16 mouse cellular contexts compared by ENCODE assay signal in the genomic region with DNA sequence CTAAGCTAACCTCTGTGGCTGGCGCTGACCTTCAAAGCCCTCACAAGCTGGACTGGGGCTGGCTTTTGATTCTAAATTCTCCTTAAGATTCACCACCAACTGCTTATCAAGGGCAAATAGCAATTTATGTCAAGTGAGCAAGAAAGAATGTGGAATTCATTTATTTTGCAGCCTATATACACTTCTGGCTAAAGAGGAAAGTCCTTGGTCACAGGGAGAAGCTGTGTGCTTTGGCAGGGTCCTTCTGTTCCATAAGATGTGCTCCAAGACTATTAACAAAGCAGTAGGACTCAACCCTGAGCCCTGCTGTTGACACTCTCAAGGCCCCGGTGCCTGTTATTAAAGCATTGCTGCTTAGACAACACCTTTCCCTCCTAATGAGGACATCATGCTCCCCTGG. TPM values are rescaled to one million over a fixed set of nuclear protein-coding genes. Genes with fewer than 3 reads are reported as not detected.
DNase-seq lines count a peak whose midpoint lies in the region; ATAC-seq and TF ChIP-seq lines count a peak whose summit lies in the region.
"Had no signal": no experiment of that assay in that cellular context is flagged by ENCODE, and none has a peak within 500 bp of the region (broad histone marks: within the 10 kb centered on the region; RNA-seq: fewer than 3 reads in every experiment).

No protein-coding gene starts in this region.

- 53% methylated on average over 2 of the region's 2 CpGs for WGBS in kidney, adult 2 months
- WGBS in kidney, postnatal 0 days = 65% methylated on average over 2 of the region's 2 CpGs

- peak overlapping the region; percentile 87 for H3K27ac ChIP-seq in kidney, adult 2 months (ENCODE audit: insufficient read depth, low read depth, low read length)
- peak overlapping the region; percentile 85 for H3K27ac ChIP-seq in kidney, postnatal 0 days
- H3K27ac ChIP-seq: embryonic facial prominence, embryonic 13.5 days; forebrain, embryonic 12.5 days had no signal

- TF ChIP-seq POLR2A in kidney, adult 2 months (IDR thresholded peaks at IDR 0.05; ENCODE audit: low read depth, low read length) = no peak

- no peaks in the 10 kb centered on the region for H3K27me3 ChIP-seq in kidney, adult 2 months (replicated peaks; ENCODE audit: control insufficient read depth, insufficient read depth, low read length)
- no peaks in the 10 kb centered on the region for H3K27me3 ChIP-seq in kidney, postnatal 0 days (ENCODE audit: insufficient read depth, low read length)

- no peak overlapping the region for H3K9ac ChIP-seq in kidney, postnatal 0 days (ENCODE audit: low read depth, low read length)
- H3K9ac ChIP-seq: embryonic facial prominence, embryonic 13.5 days; forebrain, embryonic 12.5 days; heart, embryonic 12.5 days had no signal

- DNase-seq in kidney, adult 2 months = no peak
- DNase-seq in kidney, adult 8-10 months = no peak
- DNase-seq in kidney, postnatal 0 days (ENCODE audit: low spot score) = no peak
- no peak for DNase-seq in kidney, postnatal 4 days
- DNase-seq in testis, postnatal 14 days (ENCODE audit: low spot score) = peak; percentile 21
- no peak for DNase-seq in testis, postnatal 10 days (ENCODE audit: low spot score)
- DNase-seq in adrenal gland, adult (ENCODE audit: inconsistent age in 2 of 2, low spot score in 1 of 2) = no peak
- DNase-seq: adrenal gland, postnatal 14 days; cerebellum, adult 18-20 months; cerebellum, adult 9-11 months; cerebellum, postnatal 36 days; gastrocnemius, postnatal 10 days had no signal

- no peak overlapping the region for H3K4me2 ChIP-seq in kidney, postnatal 0 days (ENCODE audit: low read length)
- H3K4me2 ChIP-seq: embryonic facial prominence, embryonic 13.5 days; forebrain, embryonic 12.5 days; heart, embryonic 12.5 days had no signal

- H3K4me3 ChIP-seq in kidney, adult 2 months (ENCODE audit: insufficient read depth, low read depth, low read length) = no peak overlapping the region
- no peak overlapping the region for H3K4me3 ChIP-seq in kidney, postnatal 0 days (replicated peaks; ENCODE audit: low read depth, low read length)
- H3K4me3 ChIP-seq: embryonic facial prominence, embryonic 13.5 days; forebrain, embryonic 12.5 days; heart, embryonic 12.5 days had no signal

- no peaks in the 10 kb centered on the region for H3K36me3 ChIP-seq in kidney, adult 2 months (ENCODE audit: control insufficient read depth, insufficient read depth, low read length)
- no peaks in the 10 kb centered on the region for H3K36me3 ChIP-seq in kidney, postnatal 0 days (ENCODE audit: insufficient read depth, low read length)
- H3K36me3 ChIP-seq: embryonic facial prominence, embryonic 13.5 days; forebrain, embryonic 12.5 days; heart, embryonic 12.5 days had no signal

- H3K4me1 ChIP-seq in kidney, adult 2 months (ENCODE audit: control insufficient read depth, insufficient read depth, low read length) = peaks cover 46% of the 10 kb centered on the region
- peaks cover 30% of the 10 kb centered on the region for H3K4me1 ChIP-seq in kidney, postnatal 0 days (replicated peaks; ENCODE audit: insufficient read depth, low read length)
- H3K4me1 ChIP-seq: forebrain, embryonic 12.5 days had no signal

- no peaks in the 10 kb centered on the region for H3K9me3 ChIP-seq in kidney, postnatal 0 days (replicated peaks; ENCODE audit: low read length)
- H3K9me3 ChIP-seq: embryonic facial prominence, embryonic 13.5 days; forebrain, embryonic 12.5 days; heart, embryonic 12.5 days had no signal

- TF ChIP-seq CTCF in kidney, adult 2 months (conservative IDR thresholded peaks at IDR 0.05; ENCODE audit: insufficient read depth, insufficient read length, low read depth, low read length) = no peak
- TF ChIP-seq CTCF in kidney, postnatal 0 days (IDR thresholded peaks at IDR 0.05; ENCODE audit: low read depth) = no peak

- ATAC-seq in kidney, postnatal 0 days (replicated peaks; ENCODE audit: low FRiP score, low read depth) = no peak
- ATAC-seq: forebrain, embryonic 16.5 days had no signal

RNA-seq across cellular contexts. Expression of a gene that starts 7.4 kb away (rescaled TPM):
- 34.9 and 38.8 TPM in 2 replicates for polyA plus RNA-seq in kidney, adult 2 months (2012; rRNA removed)
- polyA plus RNA-seq in kidney, postnatal 0 days (2015; fragmentation: Nextera tagmentation; extraction: Ambion mirVana) = 52.1 and 53.3 TPM in 2 replicates
